Mouse (Mus musculus) ovary, postnatal 10 days (tissue): Measurements from ENCODE around the gene Prc1.

Experiments
- DNase-seq: peaks from one replicate; pipeline ENCODE4 v3.0.0; 2022; ENCODE audit warnings: low spot score

The Prc1 gene

GRCm38 (mm10) chr7:80294062-80294763 is at the start of gene Prc1:
Gene Prc1 (plus strand): TSS chr7:80294450.
- DNase-seq = peak; percentile 99

- DNase-seq = no peak
Observed at GRCm38 (mm10) chr7:80244851-80245250, 49.4 kb upstream of the Prc1 start.

- DNase-seq = peak; percentile 78
Observed at GRCm38 (mm10) chr7:80246148-80246721, 48.0 kb upstream of the Prc1 start, which contains the start of gene Ttll13. Gene Ttll13 (plus strand): TSS chr7:80246376.

- DNase-seq = no peak
Observed at GRCm38 (mm10) chr7:80246859-80247258, 47.4 kb upstream of the Prc1 start.

- no peak for DNase-seq
Observed at GRCm38 (mm10) chr7:80252437-80252836, 41.8 kb upstream of the Prc1 start.

GRCm38 (mm10) chr7:80252886-80253285 is 41.4 kb upstream of the Prc1 start:
- DNase-seq = no peak

GRCm38 (mm10) chr7:80255981-80256380 is 38.3 kb upstream of the Prc1 start:
- no peak for DNase-seq

- DNase-seq = no peak
Observed at GRCm38 (mm10) chr7:80257706-80258105, 36.5 kb upstream of the Prc1 start.

- peak; percentile 49 for DNase-seq
Observed at GRCm38 (mm10) chr7:80260625-80261371, 33.5 kb upstream of the Prc1 start, which contains the start of gene Ngrn. Gene Ngrn (plus strand): TSS chr7:80261215.

- DNase-seq = no peak
Observed at GRCm38 (mm10) chr7:80261372-80261990, 32.8 kb upstream of the Prc1 start.

GRCm38 (mm10) chr7:80264606-80265005 is 29.6 kb upstream of the Prc1 start:
- no peak for DNase-seq

- no peak for DNase-seq
Observed at GRCm38 (mm10) chr7:80267764-80268163, 26.5 kb upstream of the Prc1 start.

GRCm38 (mm10) chr7:80268897-80269750 is 25.1 kb upstream of the Prc1 start, which contains the start of gene Vps33b:
Gene Vps33b (plus strand): TSS chr7:80269649.
- peak; percentile 92 for DNase-seq

GRCm38 (mm10) chr7:80269751-80270255 is 24.4 kb upstream of the Prc1 start:
- DNase-seq = no peak

- DNase-seq = no peak
Observed at GRCm38 (mm10) chr7:80273456-80273855, 20.8 kb upstream of the Prc1 start.

GRCm38 (mm10) chr7:80276374-80276773 is 17.9 kb upstream of the Prc1 start:
- no peak for DNase-seq

GRCm38 (mm10) chr7:80280032-80280431 is 14.2 kb upstream of the Prc1 start:
- DNase-seq = no peak

- DNase-seq = no peak
Observed at GRCm38 (mm10) chr7:80280998-80281397, 13.3 kb upstream of the Prc1 start.

- DNase-seq = no peak
Observed at GRCm38 (mm10) chr7:80281646-80282045, 12.6 kb upstream of the Prc1 start.

- DNase-seq = no peak
Observed at GRCm38 (mm10) chr7:80283226-80283918, 10.9 kb upstream of the Prc1 start.

GRCm38 (mm10) chr7:80284391-80284790 is 9.9 kb upstream of the Prc1 start:
- DNase-seq = no peak
